Mouse (Mus musculus) embryonic facial prominence, embryonic 14.5 days (tissue): ENCODE results near the gene Ercc8. TPM values are rescaled to one million over a fixed set of nuclear protein-coding genes. Genes with fewer than 3 reads are reported as not detected.

Experiments
- ATAC-seq: fragments of 200-750 bp; cut with Nextera tagmentation; 2 replicates; pipeline ENCODE4 v1.8.0; 2017; ENCODE audit warnings: low read depth, moderate number of reproducible peaks, moderate TSS enrichment
- DNase-seq: peaks from one replicate; pipeline ENCODE4 v3.0.0-alpha.2; 2015; ENCODE audit warnings: low spot score
- H3K27ac ChIP-seq: fragments of 300-500 bp; sonication (generic); replicated peaks from 2 replicates; pipeline ENCODE4 v1.5.1; 2014; ENCODE audit warnings: low read depth, mild to moderate bottlenecking, low read length, moderate library complexity
- H3K27me3 ChIP-seq: fragments of 300-500 bp; sonication (generic); replicated peaks from 2 replicates; pipeline ENCODE4 v1.6.1; 2014; ENCODE audit warnings: low read length; ENCODE audit not compliant: control insufficient read depth, insufficient read depth
- H3K36me3 ChIP-seq: fragments of 300-500 bp; sonication (generic); 2 replicates; pipeline ENCODE4 v1.6.1; 2014; ENCODE audit warnings: low read length, mixed read lengths; ENCODE audit not compliant: control insufficient read depth, insufficient read depth
- H3K4me1 ChIP-seq: fragments of 300-500 bp; sonication (generic); 2 replicates; pipeline ENCODE4 v1.6.1; 2014; ENCODE audit warnings: antibody characterized with exemption, low read length; ENCODE audit not compliant: control insufficient read depth, insufficient read depth
- H3K4me2 ChIP-seq: fragments of 300-500 bp; sonication (generic); 2 replicates; pipeline ENCODE4 v1.6.1; 2014; ENCODE audit warnings: low read depth, mild to moderate bottlenecking, low read length, moderate library complexity, mixed read lengths
- H3K4me3 ChIP-seq: fragments of 300-500 bp; sonication (generic); 2 replicates; pipeline ENCODE4 v1.5.1; 2014; ENCODE audit warnings: low read depth, mild to moderate bottlenecking, low read length
- H3K9ac ChIP-seq: fragments of 300-500 bp; sonication (generic); 2 replicates; pipeline ENCODE4 v1.6.1; 2014; ENCODE audit warnings: low read depth, mild to moderate bottlenecking, low read length, moderate library complexity, mixed read lengths
- H3K9me3 ChIP-seq: fragments of 300-500 bp; sonication (generic); 2 replicates; pipeline ENCODE4 v1.6.1; 2016; ENCODE audit warnings: low read length; ENCODE audit not compliant: control insufficient read depth
- WGBS: fragments of 180-500 bp; shearing (Covaris S2); extraction: QIAGEN DNeasy Blood & Tissue Kit; methylation state at CpG from one replicate; pipeline ENCODE4 v1.1.7; 2014; 5-methylcytosine and 5-hydroxymethylcytosine counted together
- polyA plus RNA-seq: library from polyadenylated mRNA; unstranded; fragments of >200 nt; fragmentation: Nextera tagmentation; extraction: Ambion mirVana; gene quantifications from 2 replicates; pipeline ENCODE4 v1.2.1, GENCODE M21; 2014

The Ercc8 gene
- polyA plus RNA-seq, 1 experiment from 2014 or later, result 17.0 TPM

DNA sequence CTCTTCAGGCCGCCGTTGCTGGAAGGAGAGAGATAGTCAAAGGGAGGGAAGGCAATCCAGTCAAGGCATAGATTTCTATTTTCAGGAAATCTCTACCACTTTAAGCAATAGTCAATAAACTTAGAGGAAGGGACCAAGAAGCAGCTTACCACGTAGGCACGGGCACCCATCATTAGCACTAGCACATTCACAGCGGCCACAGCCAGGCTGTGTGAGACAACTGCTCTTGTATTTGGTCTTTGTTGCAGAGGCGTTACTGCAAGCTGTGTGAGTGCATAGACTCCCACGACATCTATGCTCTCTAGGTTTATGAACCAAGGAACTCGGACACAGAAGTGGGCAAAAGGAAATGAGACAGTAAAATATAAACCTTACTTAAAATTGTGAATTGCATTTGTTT, 14.4 kb upstream of the Ercc8 start:
- 0 out of 2 replicates have a peak, but pooled peaks cover 5% of the 10 kb centered on the region for H3K36me3 ChIP-seq
- no peak overlapping the region for H3K4me2 ChIP-seq
- H3K4me1 ChIP-seq, result no peaks in the 10 kb centered on the region
- no peak overlapping the region for H3K27ac ChIP-seq
- 93% methylated on average over 8 of the region's 8 CpGs for WGBS
- H3K27me3 ChIP-seq, result no peaks in the 10 kb centered on the region
- no peak overlapping the region for H3K9ac ChIP-seq
- H3K9me3 ChIP-seq, result no peaks in the 10 kb centered on the region
- ATAC-seq, result no peak
- H3K4me3 ChIP-seq, result no peak overlapping the region
- DNase-seq, result no peak

DNA sequence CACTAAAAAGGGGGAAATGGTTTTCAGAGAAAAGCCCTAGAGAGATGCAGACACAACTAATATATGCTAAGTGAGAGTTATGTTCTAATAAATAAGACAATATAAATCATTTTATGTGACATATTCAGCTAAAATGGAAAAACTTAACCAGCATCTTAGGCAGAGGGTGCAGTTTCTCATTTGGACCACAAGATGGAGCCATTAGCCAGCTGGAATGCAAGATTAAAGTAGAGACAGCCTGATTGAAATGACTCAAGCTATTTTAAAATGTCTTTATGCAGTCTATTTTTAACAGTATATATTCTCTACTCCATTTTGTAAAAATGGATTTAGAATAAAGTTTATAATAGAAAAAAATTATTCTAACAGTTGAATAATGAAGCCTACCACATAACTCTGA, 6.7 kb upstream of the Ercc8 start:
- H3K9me3 ChIP-seq, result no peaks in the 10 kb centered on the region
- no peaks in the 10 kb centered on the region for H3K36me3 ChIP-seq
- no peak overlapping the region for H3K9ac ChIP-seq
- no peak overlapping the region for H3K4me2 ChIP-seq
- no peaks in the 10 kb centered on the region for H3K27me3 ChIP-seq
- no peak overlapping the region for H3K27ac ChIP-seq
- no peak overlapping the region for H3K4me3 ChIP-seq
- no peaks in the 10 kb centered on the region for H3K4me1 ChIP-seq
- no peak for ATAC-seq
- DNase-seq, result no peak

DNA sequence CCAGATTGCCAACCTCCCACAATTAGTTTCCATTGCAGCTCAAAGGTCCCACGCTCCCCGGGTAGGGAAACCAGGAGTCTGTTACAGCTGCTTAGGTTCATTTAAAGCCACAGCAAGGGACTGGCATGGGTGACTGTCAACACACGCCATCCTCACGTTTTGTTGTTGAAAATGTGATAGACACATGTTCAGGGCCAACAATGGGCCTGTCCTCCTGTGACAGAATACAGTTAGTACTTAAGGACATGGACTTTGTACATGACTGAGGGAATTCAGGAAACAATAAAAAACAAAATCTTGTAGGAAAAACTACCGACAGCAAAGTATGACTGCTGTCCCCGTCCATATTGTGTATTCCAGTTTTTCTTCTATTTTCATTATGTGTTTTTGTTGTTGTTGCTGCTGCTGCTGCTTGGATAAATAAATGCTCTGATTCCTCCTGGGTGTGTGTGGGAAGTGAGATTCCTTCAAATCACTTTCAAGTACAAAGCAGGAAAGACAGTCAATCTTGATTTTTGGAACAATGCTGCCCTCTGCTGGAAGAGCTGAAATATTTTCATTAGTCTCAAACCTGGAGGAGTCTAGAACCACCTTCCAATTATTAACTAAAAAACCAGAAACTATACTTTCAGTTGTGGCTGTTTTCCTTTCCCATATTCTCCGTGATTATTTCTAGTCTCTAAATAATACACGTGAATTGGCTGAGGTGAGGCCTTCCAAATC, 5.7 kb upstream of the Ercc8 start:
- Histone ChIP-seq H3K27me3 (no peaks in the 10 kb centered on the region), H3K9me3 (no peaks in the 10 kb centered on the region), H3K4me3 (no peak overlapping the region), H3K4me2 (no peak overlapping the region), H3K4me1 (no peaks in the 10 kb centered on the region), H3K9ac (no peak overlapping the region), H3K36me3 (no peaks in the 10 kb centered on the region), H3K27ac (no peak overlapping the region)
- peak; percentile 32; the same call in 1 of the 2 replicates for ATAC-seq
- 63% methylated on average over 8 of the region's 8 CpGs for WGBS
- DNase-seq, result peak; percentile 83

DNA sequence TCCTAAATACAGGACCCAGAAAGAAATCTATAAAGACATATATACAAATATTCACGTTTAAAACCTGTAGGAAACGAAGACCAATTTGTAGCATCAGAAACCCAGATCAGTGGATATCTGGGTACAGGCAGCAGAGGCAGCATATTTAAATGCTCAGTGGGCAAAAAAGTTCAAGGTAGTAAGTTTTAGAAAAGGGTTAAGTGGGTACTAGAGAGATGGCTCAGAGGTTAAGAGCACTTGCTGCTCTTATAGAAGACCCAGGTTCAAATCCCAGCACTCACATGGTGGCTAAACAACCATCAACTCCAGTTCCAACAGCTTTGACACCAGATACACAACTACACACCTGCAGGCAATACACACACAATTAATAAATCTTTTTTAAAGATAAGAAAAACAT, 1.4 kb upstream of the Ercc8 start:
- ATAC-seq (no peak), DNase-seq (no peak)
- Histone ChIP-seq H3K27ac (no peak overlapping the region), H3K9me3 (no peaks in the 10 kb centered on the region), H3K4me2 (peak overlapping the region; percentile 55; the same call in 1 of the 2 replicates), H3K4me1 (peaks cover 5% of the 10 kb centered on the region), H3K27me3 (no peaks in the 10 kb centered on the region), H3K9ac (no peak overlapping the region), H3K4me3 (no peak overlapping the region), H3K36me3 (no peaks in the 10 kb centered on the region; the same call in 1 of the 2 replicates)
- WGBS, result 83% methylated on average over 2 of the region's 2 CpGs

DNA sequence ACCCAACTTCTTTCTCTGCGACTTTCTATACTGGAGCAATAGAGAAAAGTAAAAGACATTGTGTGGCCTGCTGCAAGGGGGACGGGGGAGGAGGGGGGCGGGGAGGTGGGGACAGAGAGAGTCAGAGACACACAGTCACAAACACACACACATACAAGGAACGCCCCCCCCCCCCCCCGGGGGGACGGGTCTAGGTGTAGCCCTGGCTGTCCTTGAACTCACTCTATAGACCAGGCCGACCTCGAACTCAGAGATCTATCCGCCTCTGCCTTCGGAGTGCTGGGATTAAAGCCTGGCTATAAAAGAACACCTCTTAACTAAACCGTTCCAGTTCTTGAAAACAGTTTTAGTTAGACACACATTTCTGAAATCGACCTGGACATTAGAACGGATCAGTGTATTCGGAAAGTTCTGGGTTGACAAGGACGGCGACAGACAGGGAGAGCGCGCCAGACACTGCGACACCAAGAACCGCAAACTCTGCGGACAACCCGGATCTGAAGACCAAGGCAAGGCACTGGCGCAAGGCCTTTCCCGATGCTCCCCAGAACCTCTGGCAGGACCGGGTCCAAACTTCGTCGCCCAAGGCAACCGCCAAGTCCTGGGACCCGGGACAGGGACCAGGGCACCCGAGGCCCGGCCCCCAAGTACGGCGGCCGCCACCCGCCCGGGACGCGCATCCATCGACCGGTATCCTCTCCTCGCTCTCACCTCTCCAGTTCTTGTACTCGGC, 633 bp upstream of the Ercc8 start:
- peaks cover 5% of the 10 kb centered on the region for H3K4me1 ChIP-seq
- no peaks in the 10 kb centered on the region for H3K27me3 ChIP-seq
- peak overlapping the region; percentile 77 for H3K9ac ChIP-seq
- ATAC-seq (peak; percentile 73), DNase-seq (peak; percentile 27)
- no peaks in the 10 kb centered on the region for H3K9me3 ChIP-seq
- peak overlapping the region; percentile 55 for H3K4me2 ChIP-seq
- H3K36me3 ChIP-seq, result peaks cover 2% of the 10 kb centered on the region; the same call in 1 of the 2 replicates
- peak overlapping the region; percentile 71 for H3K4me3 ChIP-seq
- 3% methylated on average over 33 of the region's 42 CpGs for WGBS
- no peak overlapping the region; the same call in 1 of the 2 replicates for H3K27ac ChIP-seq

DNA sequence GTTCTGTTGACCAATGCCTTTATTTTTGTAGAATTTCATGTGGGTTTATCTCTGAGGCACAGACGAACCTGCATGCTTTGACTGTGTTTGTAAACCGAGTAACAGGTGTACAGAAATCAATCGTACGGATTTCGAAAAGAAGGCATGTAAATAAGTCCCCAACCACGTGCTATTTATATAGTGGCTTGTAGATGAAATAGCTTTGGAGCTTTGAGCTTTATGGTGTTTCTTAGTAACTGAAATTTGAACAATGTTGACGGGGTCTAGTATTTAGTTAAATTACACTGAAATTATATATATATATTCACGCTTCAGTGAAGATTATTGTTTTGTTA, 677 bp downstream of the Ercc8 start:
- DNase-seq (no peak), ATAC-seq (no peak)
- peak overlapping the region; percentile 90 for H3K4me2 ChIP-seq
- no peaks in the 10 kb centered on the region for H3K27me3 ChIP-seq
- 8% methylated on average over 8 of the region's 8 CpGs for WGBS
- no peaks in the 10 kb centered on the region for H3K9me3 ChIP-seq
- H3K4me3 ChIP-seq, result peak overlapping the region; percentile 71
- H3K9ac ChIP-seq, result peak overlapping the region; percentile 77
- no peak overlapping the region for H3K27ac ChIP-seq
- H3K36me3 ChIP-seq, result peaks cover 5% of the 10 kb centered on the region; the same call in 1 of the 2 replicates
- H3K4me1 ChIP-seq, result peaks cover 5% of the 10 kb centered on the region

DNA sequence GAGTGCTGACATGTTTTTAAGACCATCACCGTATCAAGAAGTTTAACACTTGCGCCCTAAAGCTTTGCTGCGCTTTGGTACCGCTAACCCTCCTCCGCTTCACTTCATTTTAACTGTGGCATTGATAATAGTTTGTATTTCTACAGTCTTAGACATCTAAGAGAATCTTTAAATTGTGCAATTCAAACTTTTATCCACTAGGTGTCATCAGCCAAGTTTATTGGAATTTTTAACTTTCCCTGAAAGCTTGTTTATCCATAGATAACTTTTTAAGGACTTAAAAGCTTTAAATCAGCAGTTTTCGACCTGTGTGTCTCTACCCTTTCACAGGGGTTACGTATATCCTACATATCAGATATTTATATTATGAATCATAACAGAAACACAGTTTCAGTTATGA, 1.4 kb downstream of the Ercc8 start:
- WGBS, result 58% methylated on average over 7 of the region's 7 CpGs
- Histone ChIP-seq H3K4me1 (peaks cover 5% of the 10 kb centered on the region), H3K4me3 (0 out of 2 replicates have a peak overlapping the region, but pooled peaks have one; percentile 13), H3K27ac (no peak overlapping the region), H3K9me3 (no peaks in the 10 kb centered on the region), H3K9ac (no peak overlapping the region), H3K36me3 (peaks cover 5% of the 10 kb centered on the region; the same call in 1 of the 2 replicates), H3K27me3 (no peaks in the 10 kb centered on the region), H3K4me2 (peak overlapping the region; percentile 90; the same call in 1 of the 2 replicates)
- DNase-seq (peak; percentile 28), ATAC-seq (no peak)

DNA sequence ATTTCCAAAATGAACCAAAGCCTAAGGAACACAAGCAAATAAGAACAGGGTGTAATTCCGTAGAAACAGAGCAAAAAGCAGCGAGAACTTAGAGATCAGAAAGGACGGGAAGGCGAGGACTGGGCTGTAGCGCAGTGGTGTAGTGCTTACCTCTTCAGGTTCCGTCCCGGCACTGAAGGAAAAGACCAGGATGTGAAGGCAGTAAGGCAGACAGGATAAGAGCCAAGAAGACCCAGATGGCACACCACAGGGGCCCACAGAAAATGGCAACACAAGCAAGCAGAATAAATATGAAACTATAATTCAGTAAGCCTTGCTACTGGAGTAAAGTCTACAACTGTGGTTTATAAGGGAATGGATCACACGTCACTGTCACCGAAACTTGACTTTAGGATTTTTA, 5.4 kb downstream of the Ercc8 start:
- H3K27me3 ChIP-seq, result no peaks in the 10 kb centered on the region
- peaks cover 5% of the 10 kb centered on the region; the same call in 1 of the 2 replicates for H3K36me3 ChIP-seq
- peaks cover 5% of the 10 kb centered on the region for H3K4me1 ChIP-seq
- no peak overlapping the region for H3K4me2 ChIP-seq
- no peak overlapping the region for H3K4me3 ChIP-seq
- 96% methylated on average over 9 of the region's 9 CpGs for WGBS
- H3K9me3 ChIP-seq, result no peaks in the 10 kb centered on the region
- ATAC-seq, result no peak
- DNase-seq, result no peak
- no peak overlapping the region for H3K27ac ChIP-seq
- H3K9ac ChIP-seq, result no peak overlapping the region
